Mouse (Mus musculus): ENCODE results near the gene Tmem139.

Gene Tmem139

GRCm38 (mm10) chr6:42261524-42262170 lies at the start of gene Tmem139:
Gene Tmem139, plus strand, starts transcription at chr6:42261970.
- DNase-seq (ENCODE audit: inconsistent ontology term), result no peak

DNA sequence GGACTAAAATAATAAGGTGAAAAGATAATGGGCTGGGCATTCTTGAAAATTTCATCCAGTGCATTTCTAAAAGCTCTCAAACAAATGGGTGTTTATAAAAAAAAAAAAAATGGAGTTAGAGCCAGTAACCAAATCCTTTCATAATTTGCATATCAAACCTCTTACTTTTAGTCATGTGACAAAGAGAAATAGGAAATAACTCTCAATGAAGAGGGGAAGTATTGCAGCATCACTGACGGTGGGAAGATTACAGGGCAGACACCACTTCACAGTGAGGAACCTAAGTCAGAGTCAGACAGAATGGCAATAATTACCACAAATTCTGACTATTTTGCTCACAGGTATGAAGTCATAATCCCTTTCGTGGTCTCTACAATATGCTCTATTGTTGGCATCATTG lies 46.7 kb upstream of the Tmem139 start, which contains the start of gene Tas2r144:
Gene Tas2r144 (plus strand): TSS at position 301 of the 400 bp plus-strand sequence.
- DNase-seq (ENCODE audit: inconsistent ontology term), result no peak

GRCm38 (mm10) chr6:42222286-42222685 lies 39.5 kb upstream of the Tmem139 start:
- DNase-seq (ENCODE audit: inconsistent ontology term), result peak; percentile 43

- DNase-seq (ENCODE audit: inconsistent ontology term), result no peak
These were observed 36.7 kb upstream of the Tmem139 start for GRCm38 (mm10) chr6:42225046-42225445.

DNA sequence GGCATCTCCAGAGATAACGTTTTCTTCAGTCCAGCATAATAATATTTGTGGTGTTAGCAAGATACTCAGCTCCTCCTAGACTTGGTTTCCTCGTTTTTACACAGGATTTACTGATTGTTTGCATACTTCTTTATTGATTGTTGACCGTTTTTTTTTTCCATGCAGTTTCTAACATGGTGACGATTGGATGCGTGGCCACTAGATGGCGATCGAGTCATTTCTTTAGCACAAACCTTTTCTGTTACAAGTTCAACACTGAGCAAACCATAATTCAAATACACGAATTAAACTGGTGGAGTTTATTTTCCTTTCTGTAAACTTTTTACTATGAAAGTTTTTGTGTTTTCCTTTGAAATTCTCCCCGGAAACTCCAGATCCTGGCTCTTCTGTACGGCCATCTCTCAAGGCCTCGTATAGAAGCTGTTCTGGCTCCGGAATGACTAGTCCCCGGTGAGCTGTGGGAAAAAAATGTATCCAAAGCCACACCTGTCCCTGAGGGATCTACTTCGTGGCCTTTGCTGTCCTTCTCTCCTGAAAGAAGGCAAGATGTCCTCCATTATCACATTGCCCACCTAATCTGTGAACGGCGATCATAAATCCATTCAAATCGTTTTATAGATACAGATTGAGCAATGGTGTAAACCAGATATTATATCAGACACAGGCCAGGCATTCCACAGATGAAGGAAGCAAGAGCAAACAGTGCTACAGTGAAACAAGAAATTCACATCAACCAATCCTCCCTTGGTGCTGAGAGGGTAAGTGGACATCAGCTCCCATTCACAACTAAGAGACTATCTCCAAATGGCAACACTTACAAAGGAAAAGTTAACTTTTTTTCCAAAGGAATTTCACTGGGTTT lies 34.3 kb upstream of the Tmem139 start:
- DNase-seq (ENCODE audit: inconsistent ontology term), result peak; percentile 46

DNA sequence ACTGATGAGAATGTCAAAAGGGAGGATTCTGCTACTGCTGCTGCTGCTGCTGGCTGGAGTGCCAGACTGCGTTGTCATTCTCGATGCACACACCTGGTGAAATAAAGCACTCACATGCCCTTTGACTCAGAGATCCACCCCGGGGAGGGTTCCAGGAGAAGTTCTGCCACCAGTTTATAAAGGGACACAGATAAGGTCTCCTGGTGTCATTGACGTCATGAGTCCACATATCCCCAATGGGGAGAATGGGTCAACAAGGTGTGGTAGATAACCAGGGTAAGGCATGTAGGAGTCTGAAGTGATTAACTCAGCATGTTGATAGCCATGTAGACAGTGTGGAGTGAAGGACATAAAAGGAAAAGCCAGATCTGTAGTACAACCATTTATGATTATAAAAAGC lies 32.2 kb upstream of the Tmem139 start:
- no peak for DNase-seq (ENCODE audit: inconsistent ontology term)

- DNase-seq (ENCODE audit: inconsistent ontology term), result no peak
These were observed 30.6 kb upstream of the Tmem139 start for GRCm38 (mm10) chr6:42231191-42231590.

GRCm38 (mm10) chr6:42237276-42237805 lies 24.4 kb upstream of the Tmem139 start:
- no peak for DNase-seq (ENCODE audit: inconsistent ontology term)

- DNase-seq (ENCODE audit: inconsistent ontology term), result no peak
These were observed 20.3 kb upstream of the Tmem139 start for GRCm38 (mm10) chr6:42241311-42242045.

GRCm38 (mm10) chr6:42245711-42246353 lies 15.9 kb upstream of the Tmem139 start, which contains the start of gene Gstk1:
Gene Gstk1, plus strand, starts transcription at chr6:42245935.
- DNase-seq (ENCODE audit: inconsistent ontology term), result peak; percentile 93

DNA sequence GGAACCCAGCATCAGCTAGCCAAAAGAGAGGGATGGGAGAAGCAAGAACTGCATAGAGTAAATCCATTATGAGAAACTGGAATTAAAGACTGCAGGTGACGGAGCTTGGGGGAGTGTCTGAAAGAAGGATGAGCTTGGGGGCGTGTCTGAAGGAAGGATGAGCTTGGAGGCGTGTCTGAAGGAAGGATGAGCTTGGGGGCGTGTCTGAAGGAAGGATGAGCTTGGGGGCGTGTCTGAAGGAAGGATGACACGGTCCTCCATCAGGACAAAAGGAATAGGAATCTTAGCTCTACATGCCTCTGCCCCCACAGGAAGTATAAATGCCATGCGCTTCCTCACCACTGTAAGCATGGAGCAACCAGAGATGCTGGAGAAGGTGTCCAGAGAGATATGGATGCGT lies 14.6 kb upstream of the Tmem139 start:
- no peak for DNase-seq (ENCODE audit: inconsistent ontology term)

GRCm38 (mm10) chr6:42247981-42248380 lies 13.8 kb upstream of the Tmem139 start:
- DNase-seq (ENCODE audit: inconsistent ontology term), result no peak

DNA sequence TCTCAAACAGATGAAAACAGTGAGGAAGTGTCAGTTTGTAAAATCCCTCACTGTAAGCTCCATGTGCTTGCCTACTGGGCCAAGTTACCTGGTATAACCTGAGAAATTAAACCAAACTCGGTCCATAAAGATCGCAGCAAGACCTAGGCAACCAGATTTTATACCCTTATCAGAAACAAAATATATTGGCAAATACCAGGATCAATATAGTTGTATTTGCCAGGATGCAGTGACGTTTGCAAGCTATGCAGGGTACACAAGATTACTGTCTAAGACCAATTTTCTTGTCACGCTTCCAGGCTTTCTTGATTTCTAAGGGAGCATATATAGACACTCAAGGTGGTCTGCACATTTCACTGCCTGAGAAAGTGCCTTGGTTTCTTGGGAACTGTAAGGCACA lies 10.0 kb upstream of the Tmem139 start:
- DNase-seq (ENCODE audit: inconsistent ontology term), result no peak

GRCm38 (mm10) chr6:42253103-42253502 lies 8.7 kb upstream of the Tmem139 start:
- DNase-seq (ENCODE audit: inconsistent ontology term), result no peak

GRCm38 (mm10) chr6:42257303-42257863 lies 4.4 kb upstream of the Tmem139 start:
- DNase-seq (ENCODE audit: inconsistent ontology term), result peak; percentile 29

DNA sequence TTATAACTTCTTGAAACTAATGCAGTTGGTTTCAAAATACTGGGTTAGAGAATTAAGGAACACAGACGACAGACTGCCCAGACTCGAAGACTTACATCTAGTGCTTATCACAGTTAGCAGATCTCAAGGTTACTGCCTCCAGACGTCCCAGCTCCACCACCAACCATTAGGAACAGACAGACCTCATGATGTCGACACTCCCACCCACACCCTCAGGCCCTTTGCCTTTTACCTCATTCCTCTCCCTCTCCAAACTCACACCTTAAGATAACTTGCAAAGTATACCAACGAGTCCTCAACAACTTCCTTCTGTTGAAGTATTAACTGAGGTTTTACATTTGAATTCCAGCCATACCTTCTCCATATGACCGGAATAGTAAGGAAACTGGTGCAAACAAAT lies 1.3 kb upstream of the Tmem139 start:
- DNase-seq (ENCODE audit: inconsistent ontology term), result no peak

GRCm38 (mm10) chr6:42264626-42265312 lies 3.0 kb downstream of the Tmem139 start, which contains the start of gene Casp2:
Gene Casp2, plus strand, starts transcription at chr6:42264985.
- DNase-seq (ENCODE audit: inconsistent ontology term), result peak; percentile 100

- peak; percentile 24 for DNase-seq (ENCODE audit: inconsistent ontology term)
These were observed 3.9 kb downstream of the Tmem139 start for GRCm38 (mm10) chr6:42265391-42266330.

DNA sequence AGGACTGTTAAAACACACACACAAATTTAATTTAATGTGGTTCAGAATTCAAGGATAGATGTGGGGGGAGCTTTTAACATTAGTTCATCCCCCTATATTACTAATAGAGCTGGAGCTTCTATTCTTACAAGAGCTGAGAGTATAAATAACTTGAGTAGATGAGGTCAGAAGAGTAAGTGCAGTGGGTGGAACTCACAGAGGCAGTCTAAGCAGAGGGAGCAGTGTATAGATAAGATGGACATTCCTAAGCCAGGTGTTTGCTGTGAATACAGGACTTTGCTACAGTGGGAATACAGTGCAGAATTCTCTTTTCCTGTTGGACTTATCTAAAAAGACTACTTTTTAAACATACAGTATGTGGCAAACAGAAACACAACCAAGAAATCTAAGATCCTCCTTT lies 9.0 kb downstream of the Tmem139 start:
- DNase-seq (ENCODE audit: inconsistent ontology term), result no peak

Measured in Muller cell, postnatal 12 days (primary cell).